Mouse (Mus musculus): ENCODE measurements around the gene Rhox3c.
"Not testable (repeated sequence)": the region's sequence is repeated elsewhere in the genome, so short reads cannot be mapped to it uniquely, and the experiment has no call there.

Gene Rhox3c

DNA sequence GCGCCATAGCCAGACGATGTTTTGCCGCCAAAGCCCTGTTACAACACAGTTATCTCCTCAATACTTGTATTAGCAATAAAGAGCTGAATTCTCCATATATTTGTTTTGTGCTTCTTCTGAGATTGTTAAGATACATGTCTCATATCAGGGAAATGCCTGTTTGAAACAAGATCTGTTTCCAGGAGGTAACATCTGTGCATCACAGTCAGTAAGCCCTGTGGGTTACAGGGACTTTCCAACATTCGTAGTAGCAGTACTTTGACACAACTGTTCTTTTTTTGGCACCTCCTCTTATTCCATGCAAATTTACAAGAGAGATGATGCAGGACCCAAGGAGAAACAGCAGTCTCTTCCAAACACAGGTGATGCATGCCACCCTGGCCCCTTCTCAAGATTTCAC, at the start of gene Rhox3c:
Rhox3c (plus strand) TSS at position 301 of the 400 bp plus-strand sequence.
- not testable (repeated sequence) for DNase-seq (ENCODE audit: extremely low read depth, low read depth)

- DNase-seq (ENCODE audit: extremely low read depth, low read depth), result not testable (repeated sequence)
Observed at GRCm38 (mm10) chrX:37411767-37412166, 46.6 kb upstream of the Rhox3c start, which contains the start of gene Rhox2b. TSS of gene Rhox2b (plus strand) at chrX:37412067.

DNA sequence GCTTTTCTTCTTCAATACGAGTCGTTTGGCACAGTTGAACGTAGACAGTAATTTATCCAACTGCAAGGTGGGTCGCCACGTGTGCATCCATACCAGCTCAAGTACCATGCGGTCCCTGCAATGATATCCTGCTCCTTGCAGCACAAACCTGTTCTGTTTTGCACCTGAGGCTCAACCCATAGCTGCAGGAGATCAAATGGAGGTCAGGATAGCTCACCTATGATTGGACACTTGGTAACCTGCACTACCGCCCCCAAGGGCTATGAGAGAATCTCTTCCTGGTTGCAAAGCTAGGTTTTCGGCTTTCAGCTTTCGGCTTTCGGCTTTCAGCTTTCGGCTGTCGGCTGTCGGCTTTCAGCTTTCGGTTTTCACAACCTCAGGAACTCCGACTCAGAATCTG, 26.2 kb upstream of the Rhox3c start, which contains the start of gene Rhox4b:
Rhox4b (plus strand) TSS at position 301 of the 400 bp plus-strand sequence.
- DNase-seq (ENCODE audit: extremely low read depth, low read depth), result not testable (repeated sequence)

GRCm38 (mm10) chrX:37453380-37453779, 5.0 kb upstream of the Rhox3c start, which contains the start of gene Rhox2c:
TSS of gene Rhox2c (plus strand) at chrX:37453680.
- DNase-seq (ENCODE audit: extremely low read depth, low read depth), result not testable (repeated sequence)

DNA sequence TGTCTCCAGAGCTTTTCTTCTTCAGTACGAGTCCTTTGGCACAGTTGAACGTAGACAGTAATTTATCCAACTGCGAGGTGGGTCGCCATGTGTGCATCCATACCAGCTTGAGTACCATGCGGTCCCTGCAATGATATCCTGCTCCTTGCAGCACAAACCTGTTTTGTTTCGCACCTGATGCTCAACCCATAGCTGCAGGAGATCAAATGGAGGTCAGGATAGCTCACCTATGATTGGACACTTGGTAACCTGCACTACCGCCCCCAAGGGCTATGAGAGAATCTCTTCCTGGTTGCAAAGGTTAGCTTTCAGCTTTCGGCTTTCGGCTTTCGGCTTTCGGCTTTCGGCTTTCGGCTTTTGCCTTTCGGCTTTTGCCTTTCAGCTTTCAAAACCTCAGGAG, 21.7 kb downstream of the Rhox3c start, which contains the start of gene Rhox4c:
Rhox4c (plus strand) TSS at position 301 of the 400 bp plus-strand sequence.
- DNase-seq (ENCODE audit: extremely low read depth, low read depth), result not testable (repeated sequence)

DNA sequence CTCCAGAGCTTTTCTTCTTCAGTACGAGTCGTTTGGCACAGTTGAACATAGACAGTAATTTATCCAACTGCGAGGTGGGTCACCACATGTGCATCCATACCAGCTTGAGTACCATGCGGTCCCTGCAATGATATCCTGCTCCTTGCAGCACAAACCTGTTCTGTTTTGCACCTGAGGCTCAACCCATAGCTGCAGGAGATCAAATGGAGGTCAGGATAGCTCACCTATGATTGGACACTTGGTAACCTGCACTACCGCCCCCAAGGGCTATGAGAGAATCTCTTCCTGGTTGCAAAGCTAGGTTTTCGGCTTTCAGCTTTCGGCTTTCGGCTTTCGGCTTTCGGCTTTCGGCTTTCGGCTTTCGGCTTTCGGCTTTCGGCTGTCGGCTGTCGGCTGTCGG, 55.7 kb downstream of the Rhox3c start, which contains the start of gene Rhox4d:
Rhox4d (plus strand) TSS at position 301 of the 400 bp plus-strand sequence.
- DNase-seq (ENCODE audit: extremely low read depth, low read depth), result not testable (repeated sequence)

Measured in MEL-GATA-1-ER (cell line).